Comparison of ENCODE assay signal across 8 mouse cellular contexts in the genomic region with DNA sequence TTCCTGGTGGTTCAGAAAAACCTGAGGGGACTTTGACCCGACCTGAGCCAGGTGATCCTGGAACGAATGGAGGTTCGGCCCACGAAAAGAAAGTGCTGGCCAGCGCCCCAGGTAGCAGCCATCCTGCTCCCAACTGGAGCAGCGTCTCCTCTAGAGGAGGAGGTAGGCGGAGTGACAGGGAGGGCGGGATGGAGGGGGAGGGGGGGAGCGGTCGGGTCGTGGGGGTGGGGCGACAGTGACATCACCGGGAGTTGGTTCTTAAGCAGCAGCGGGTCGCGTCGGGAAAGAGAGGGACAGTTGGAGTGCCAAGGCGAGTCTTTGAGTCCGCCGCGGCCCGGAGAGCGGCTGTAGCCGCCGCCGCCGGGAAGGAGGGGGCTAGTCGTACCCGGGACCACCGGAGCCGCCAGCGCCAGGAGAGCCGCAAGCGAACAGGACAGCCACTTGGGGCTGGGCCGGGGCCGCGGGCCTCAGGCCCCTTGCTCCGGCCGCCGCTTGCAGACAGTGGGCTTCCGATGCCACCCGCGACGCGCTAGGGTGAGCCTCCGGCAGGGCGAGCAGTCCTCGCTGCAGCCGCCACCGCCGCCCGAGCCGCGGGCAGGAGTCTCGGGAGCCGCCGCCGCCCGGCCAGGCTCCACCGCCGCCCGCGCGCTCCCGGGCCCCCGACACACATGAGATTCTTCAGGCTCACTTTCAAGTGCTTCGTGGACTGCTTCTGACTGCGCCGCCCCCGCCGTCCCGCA. TPM values are rescaled to one million over a fixed set of nuclear protein-coding genes. Genes with fewer than 3 reads are reported as not detected.
DNase-seq lines count a peak whose midpoint lies in the region; ATAC-seq and TF ChIP-seq lines count a peak whose summit lies in the region.

A gene (plus strand): TSS at position 272 of the 740 bp plus-strand sequence.

- H3K4me1 ChIP-seq in ES-Bruce4 (ENCODE audit: control insufficient read depth, insufficient read depth, low read length): peaks cover 4% of the 10 kb centered on the region
- H3K4me1 ChIP-seq in forebrain, embryonic 12.5 days: peaks cover 17% of the 10 kb centered on the region
- no peaks in the 10 kb centered on the region for H3K4me1 ChIP-seq in liver, postnatal 0 days (ENCODE audit: insufficient read depth)
- H3K4me1 ChIP-seq in olfactory bulb, adult 2 months (ENCODE audit: control insufficient read depth, insufficient read depth, low read length): peaks cover 15% of the 10 kb centered on the region

- 7% methylated on average over 41 of the region's 72 CpGs for WGBS in forebrain, embryonic 12.5 days
- WGBS in liver, postnatal 0 days (ENCODE audit: insufficient replicate concordance): 15% methylated on average over 34 of the region's 72 CpGs
- 22% methylated on average over 53 of the region's 72 CpGs for WGBS in olfactory bulb, adult 2 months

- peak within 1 kb of the TSS; percentile 57; the same call in 1 of the 2 replicates for H3K27ac ChIP-seq in ES-Bruce4 (ENCODE audit: insufficient read depth, low read length)
- peak within 1 kb of the TSS; percentile 77 for H3K27ac ChIP-seq in forebrain, embryonic 12.5 days
- H3K27ac ChIP-seq in liver, postnatal 0 days (ENCODE audit: low read depth): no peak within 1 kb of the TSS
- peak within 1 kb of the TSS; percentile 51 for H3K27ac ChIP-seq in olfactory bulb, adult 2 months (ENCODE audit: insufficient read depth, low read depth, low read length)

- peak within 1 kb of the TSS; percentile 82 for H3K4me3 ChIP-seq in ES-Bruce4 (ENCODE audit: low read depth, low read length)
- peak within 1 kb of the TSS; percentile 63 for H3K4me3 ChIP-seq in forebrain, embryonic 12.5 days (replicated peaks)
- peak within 1 kb of the TSS; percentile 55 for H3K4me3 ChIP-seq in liver, postnatal 0 days (ENCODE audit: low read depth, low read length)
- peak within 1 kb of the TSS; percentile 79 for H3K4me3 ChIP-seq in olfactory bulb, adult 2 months (ENCODE audit: insufficient read depth, low read depth, low read length)

- intact Hi-C loops in heart, postnatal 10 days (cut with DNase I): loop anchor here (1.0 to 5.0 kb wide), 4 partner anchors 18 to 621 kb away; a partner anchor contains a TSS

- no peak for TF ChIP-seq EP300 in ES-Bruce4 (IDR thresholded peaks at IDR 0.05; ENCODE audit: insufficient read depth, low read depth, low read length)
- no peak for TF ChIP-seq EP300 in liver, postnatal 0 days (IDR thresholded peaks at IDR 0.05; ENCODE audit: low read depth)

- ATAC-seq in forebrain, embryonic 12.5 days (ENCODE audit: low FRiP score): peak; percentile 78
- ATAC-seq in liver, postnatal 0 days: peak; percentile 66
- ATAC-seq in erythroid progenitor cell, adult 5-6 weeks (replicated peaks; ENCODE audit: low FRiP score, poor library complexity, severe bottlenecking): no peak

- no peak for TF ChIP-seq CTCF in ES-Bruce4 (IDR thresholded peaks at IDR 0.05; ENCODE audit: low read depth, low read length)
- TF ChIP-seq CTCF in liver, postnatal 0 days (IDR thresholded peaks at IDR 0.05; ENCODE audit: low read depth): no peak
- no peak for TF ChIP-seq CTCF in olfactory bulb, adult 2 months (IDR thresholded peaks at IDR 0.05; ENCODE audit: insufficient read depth, low read depth, low read length)

- H3K4me2 ChIP-seq in forebrain, embryonic 12.5 days: peak within 1 kb of the TSS; percentile 63
- peak within 1 kb of the TSS; percentile 76 for H3K4me2 ChIP-seq in liver, postnatal 0 days (ENCODE audit: low read depth, low read length)

- DNase-seq in brain, adult 2 months (ENCODE audit: low read depth, low spot score): peak; percentile 88
- peak; percentile 77 to 81 for DNase-seq in heart, postnatal 10 days
- DNase-seq in kidney, postnatal 4 days: peak; percentile 82 to 86
- DNase-seq in liver, postnatal 0 days: peak; percentile 60

- H3K9me3 ChIP-seq in ES-Bruce4 (replicated peaks; ENCODE audit: control insufficient read depth, insufficient read depth, low read length, poor library complexity, severe bottlenecking): no peaks in the 10 kb centered on the region
- H3K9me3 ChIP-seq in forebrain, embryonic 12.5 days: no peaks in the 10 kb centered on the region
- H3K9me3 ChIP-seq in liver, postnatal 0 days (ENCODE audit: low read length): no peaks in the 10 kb centered on the region

- peaks cover 8% of the 10 kb centered on the region for H3K36me3 ChIP-seq in ES-Bruce4 (ENCODE audit: control insufficient read depth, insufficient read depth, low read length, poor library complexity, severe bottlenecking)
- peaks cover 14% of the 10 kb centered on the region for H3K36me3 ChIP-seq in forebrain, embryonic 12.5 days (replicated peaks)
- no peaks in the 10 kb centered on the region for H3K36me3 ChIP-seq in liver, postnatal 0 days (replicated peaks; ENCODE audit: insufficient read depth, low read length)

- peak within 1 kb of the TSS; percentile 98 for H3K9ac ChIP-seq in ES-Bruce4 (ENCODE audit: low read depth, poor library complexity, severe bottlenecking)
- peak within 1 kb of the TSS; percentile 79 for H3K9ac ChIP-seq in forebrain, embryonic 12.5 days
- H3K9ac ChIP-seq in liver, postnatal 0 days (replicated peaks): peak within 1 kb of the TSS; percentile 41

- no peak for TF ChIP-seq POLR2A in ES-Bruce4 (IDR thresholded peaks at IDR 0.05; ENCODE audit: insufficient read depth, low read length)
- TF ChIP-seq POLR2A in olfactory bulb, adult 2 months (IDR thresholded peaks at IDR 0.05; ENCODE audit: insufficient read depth, low read depth, low read length): peak; percentile 53; the same call in 1 of the 2 replicates

- H3K27me3 ChIP-seq in ES-Bruce4 (ENCODE audit: control insufficient read depth, insufficient read depth, low read length, poor library complexity, severe bottlenecking): no peaks in the 10 kb centered on the region
- H3K27me3 ChIP-seq in forebrain, embryonic 12.5 days: no peaks in the 10 kb centered on the region
- peaks cover 8% of the 10 kb centered on the region for H3K27me3 ChIP-seq in liver, postnatal 0 days (ENCODE audit: insufficient read depth, low read length)

RNA-seq across cellular contexts. Expression of the gene that starts here (rescaled TPM):
- polyA plus RNA-seq in ES-Bruce4 (2011; ENCODE audit: insufficient read depth, insufficient read length, low read depth, missing spikeins): 74.8 and 76.8 TPM in 2 replicates
- 7.5 and 8.0 TPM in 2 replicates for polyA plus RNA-seq in forebrain, embryonic 12.5 days (2016; fragmentation: Nextera tagmentation; extraction: Ambion mirVana)
- total RNA-seq in heart, postnatal 10 days (2021): 100 to 1,000 TPM; 112 to 126 TPM
- 0.72 and 0.81 TPM in 2 replicates for polyA plus RNA-seq in liver, postnatal 0 days (2015; fragmentation: Nextera tagmentation; extraction: Ambion mirVana)
- polyA plus RNA-seq in olfactory bulb, adult 2 months (2012; ENCODE audit: insufficient read depth, insufficient read length, low replicate concordance, missing spikeins): 112 TPM in 1 of 2 replicates, not detected in the other
- total RNA-seq in erythroid progenitor cell, adult 5-6 weeks (2015; ENCODE audit: low replicate concordance): 1.3 and 1.4 TPM in 2 replicates
- 0.51 TPM in 1 of 2 replicates, not detected in the other for total RNA-seq in erythroid progenitor cell, adult 5-6 weeks (2017; ENCODE audit: low replicate concordance)

Comparison
In these comparisons a context has a peak if more than half of its experiments do, and no peak if none do; other contexts are left out.
1. RNA of the gene that starts here (total RNA-seq): 112 to 126 TPM in heart, postnatal 10 days; 0.51 to 1.4 TPM in erythroid progenitor cell, adult 5-6 weeks; every median in the first group is over 10 times any median in the second.
2. Peak in DNase-seq, ATAC-seq, H3K4me3 ChIP-seq, H3K9ac ChIP-seq and H3K4me2 ChIP-seq in liver, postnatal 0 days; RNA of the gene not detected or under 1 TPM.
3. H3K9ac ChIP-seq: peak in every context shown above with its lines; median percentile 98 in ES-Bruce4; 79 in forebrain, embryonic 12.5 days; 41 in liver, postnatal 0 days.
4. Peak in every context shown above with its lines, with median percentiles within 50 percentile points of each other: H3K4me3 ChIP-seq and DNase-seq.